Mouse (Mus musculus) CH12.LX (cell line): ENCODE data around the gene Vac14. TPM values are rescaled to one million over a fixed set of nuclear protein-coding genes. Genes with fewer than 3 reads are reported as not detected.

Experiments
- DNase-seq: peaks from one replicate; pipeline ENCODE4 v3.0.0-alpha.2; 2013; ENCODE audit errors: extremely low read depth
- H3K27ac ChIP-seq: 2 replicates; pipeline ENCODE4 v1.5.1; 2012; ENCODE audit warnings: low read depth, mild to moderate bottlenecking, control low read depth, moderate library complexity; ENCODE audit not compliant: insufficient read depth
- H3K27me3 ChIP-seq: replicated peaks from 2 replicates; pipeline ENCODE3; 2012; ENCODE audit warnings: inconsistent platforms
- H3K36me3 ChIP-seq, 2 experiments: replicated peaks in 1 of 2; 2 replicates each; pipeline versions ENCODE3 to v1.6.1; 2012; ENCODE audit warnings: inconsistent platforms in 1 of 2, low read length in 1 of 2, mild to moderate bottlenecking in 1 of 2, mixed read lengths in 1 of 2, moderate library complexity in 1 of 2; ENCODE audit not compliant: control insufficient read depth in 1 of 2, insufficient read depth in 1 of 2
- H3K4me1 ChIP-seq, 2 experiments: 2 replicates each; pipeline ENCODE4 v1.6.1; 2012; ENCODE audit warnings: inconsistent platforms in 1 of 2, moderate library complexity in 1 of 2; ENCODE audit not compliant: insufficient read depth in 2 of 2, control insufficient read depth in 1 of 2
- H3K4me2 ChIP-seq: 2 replicates; pipeline ENCODE4 v1.6.1; 2012; ENCODE audit warnings: low read depth, mild to moderate bottlenecking, control low read depth; ENCODE audit not compliant: poor library complexity, insufficient read depth, severe bottlenecking
- H3K4me3 ChIP-seq, 3 experiments: fragments of 150-350 bp in 1 of 3; sonication (generic) in 1 of 3; replicated peaks in 1 of 3; 2 replicates each; pipeline versions ENCODE3 to v1.5.1; 2011 to 2012; ENCODE audit warnings: low read depth in 2 of 3, low read length in 2 of 3, mild to moderate bottlenecking in 2 of 3, moderate library complexity in 2 of 3, control low read depth in 1 of 3, improper control_type of control experiment in 1 of 3, inconsistent platforms in 1 of 3, mixed read lengths in 1 of 3; ENCODE audit not compliant: poor library complexity in 1 of 3
- H3K79me2 ChIP-seq: replicated peaks from 2 replicates; pipeline ENCODE4 v1.6.1; 2012; ENCODE audit warnings: mild to moderate bottlenecking, moderate library complexity; ENCODE audit not compliant: control insufficient read depth, poor library complexity, insufficient read depth, severe bottlenecking; ENCODE audit errors: extremely low read depth
- H3K9ac ChIP-seq: 2 replicates; pipeline ENCODE4 v1.6.1; 2012; ENCODE audit warnings: low read depth, mild to moderate bottlenecking, control low read depth, moderate library complexity; ENCODE audit not compliant: insufficient read depth
- H3K9me3 ChIP-seq: replicated peaks from 2 replicates; pipeline ENCODE3; 2012; ENCODE audit warnings: low read length, inconsistent platforms, mixed read lengths
- CHD2 ChIP-seq: IDR thresholded peaks from 2 replicates; pipeline ENCODE4 v1.6.1; 2011; ENCODE audit warnings: low read length, improper control_type of control experiment
- EP300 ChIP-seq: IDR thresholded peaks from 2 replicates; pipeline ENCODE4 v1.6.1; 2011; ENCODE audit warnings: low read length, improper control_type of control experiment
- HCFC1 ChIP-seq: IDR thresholded peaks from 2 replicates; pipeline ENCODE4 v1.6.1; 2012; ENCODE audit warnings: low read depth, mild to moderate bottlenecking, inconsistent platforms, low read length, improper control_type of control experiment
- JUND ChIP-seq: conservative IDR thresholded peaks from 2 replicates; pipeline ENCODE4 v1.6.1; 2011; ENCODE audit warnings: low read depth, low read length, improper control_type of control experiment
- MAX ChIP-seq: IDR thresholded peaks from 2 replicates; pipeline ENCODE4 v1.6.1; 2011; ENCODE audit warnings: low read length, improper control_type of control experiment
- MAZ ChIP-seq: IDR thresholded peaks from 2 replicates; pipeline ENCODE4 v1.6.1; 2012; ENCODE audit warnings: low read depth, mild to moderate bottlenecking, inconsistent platforms, low read length, improper control_type of control experiment, moderate library complexity
- MXI1 ChIP-seq: IDR thresholded peaks from 2 replicates; pipeline ENCODE4 v1.6.1; 2011; ENCODE audit warnings: mild to moderate bottlenecking, low read depth, low read length, improper control_type of control experiment
- POLR2A ChIP-seq: IDR thresholded peaks from 2 replicates; pipeline ENCODE4 v1.6.1; 2011; ENCODE audit warnings: low read depth, mild to moderate bottlenecking, improper control_type of control experiment, low read length
- RAD21 ChIP-seq: IDR thresholded peaks from 2 replicates; pipeline ENCODE4 v1.6.1; 2011; ENCODE audit warnings: low read depth, mild to moderate bottlenecking, low read length, improper control_type of control experiment, moderate library complexity
- RCOR1 ChIP-seq: conservative IDR thresholded peaks from 2 replicates; pipeline ENCODE4 v1.6.1; 2012; ENCODE audit warnings: low read depth, mild to moderate bottlenecking, inconsistent platforms, low read length, improper control_type of control experiment
- SIN3A ChIP-seq: IDR thresholded peaks from 2 replicates; pipeline ENCODE4 v1.6.1; 2012; ENCODE audit warnings: low read length, improper control_type of control experiment, inconsistent platforms
- TBP ChIP-seq: conservative IDR thresholded peaks from 2 replicates; pipeline ENCODE4 v1.6.1; 2011; ENCODE audit warnings: low read depth, low read length, improper control_type of control experiment
- TCF12 ChIP-seq: IDR thresholded peaks from 2 replicates; pipeline ENCODE4 v1.6.1; 2014; ENCODE audit warnings: low read depth, mild to moderate bottlenecking, inconsistent platforms, low read length, improper control_type of control experiment
- UBTF ChIP-seq: IDR thresholded peaks from 2 replicates; pipeline ENCODE4 v1.6.1; 2012; ENCODE audit warnings: low read depth, mild to moderate bottlenecking, inconsistent platforms, low read length, improper control_type of control experiment, moderate library complexity
- USF1 ChIP-seq: IDR thresholded peaks from 2 replicates; pipeline ENCODE4 v1.6.1; 2014; ENCODE audit warnings: low read depth, mild to moderate bottlenecking, inconsistent platforms, low read length, improper control_type of control experiment
- ZNF384 ChIP-seq: IDR thresholded peaks from 2 replicates; pipeline ENCODE4 v1.6.1; 2012; ENCODE audit warnings: low read depth, low read length, improper control_type of control experiment, inconsistent platforms
- dilution Hi-C: fragments of 300-500 bp; cut with MboI; formaldehyde crosslinking; loops from 2 replicates; pipeline ENCODE4 v1.14.3; 2020; ENCODE audit warnings: low sequenced_read_pairs; ENCODE audit not compliant: extremely low pct_unique_long_range_greater_than_20kb, extremely low pct_ligation_motif_present
- in situ Hi-C: fragments of 300-500 bp; cut with MboI; formaldehyde crosslinking; loops from 3 replicates; pipeline ENCODE4 v1.14.3; 2019; ENCODE audit warnings: low sequenced_read_pairs, low pct_ligation_motif_present, low pct_unique_long_range_greater_than_20kb, mixed read lengths
- polyA plus RNA-seq: library from polyadenylated mRNA; unstranded; fragments of >175 nt; gene quantifications from 2 replicates; pipeline ENCODE4 v1.2.1, GENCODE M21; 2012; ENCODE audit warnings: low read depth; ENCODE audit not compliant: insufficient read length
- total RNA-seq, 2 experiments: library from RNA; depleted of rRNA; stranded (reverse); fragments of 300-350 nt in 1 of 2; fragments of >200 nt in 1 of 2; gene quantifications; 2 replicates each; pipeline ENCODE4 v1.2.3; 2012 to 2014

Gene Vac14
- total and polyA plus RNA-seq, 3 experiments = 20.9 to 73.8 (median 28.2) TPM

DNA sequence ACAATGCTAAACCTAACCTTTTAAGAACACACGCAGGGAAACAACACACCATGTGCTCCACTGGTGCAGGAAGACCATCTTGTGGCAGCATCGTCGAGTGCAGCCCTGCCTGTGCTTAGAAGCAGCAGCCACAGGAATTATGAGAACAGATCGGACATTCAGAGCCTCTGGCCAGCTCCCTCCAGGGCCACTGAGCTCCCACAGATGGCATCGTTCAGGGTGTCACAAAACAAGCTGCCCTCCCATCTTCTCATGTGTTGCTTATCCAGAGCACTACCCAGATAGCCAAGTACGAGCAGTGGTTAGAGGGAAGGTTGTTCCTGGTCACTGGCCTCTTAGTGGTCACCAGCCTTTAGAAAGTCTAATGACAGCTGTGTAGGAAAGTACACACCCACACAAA, 30.9 kb downstream of the Vac14 start:
- dilution Hi-C loops = no loop called here
- TF ChIP-seq MAZ (no peak), RCOR1 (no peak), USF1 (no peak), CHD2 (no peak), MAX (no peak), EP300 (no peak), HCFC1 (no peak), TBP (no peak), MXI1 (no peak), ZNF384 (no peak), JUND (no peak), SIN3A (no peak), RAD21 (no peak)
- Histone ChIP-seq H3K9me3 (no peaks in the 10 kb centered on the region), H3K4me2 (no peak overlapping the region), H3K4me1 (no peaks in the 10 kb centered on the region), H3K27me3 (no peaks in the 10 kb centered on the region), H3K9ac (no peak overlapping the region), H3K4me3 (no peak overlapping the region), H3K27ac (no peak overlapping the region), H3K79me2 (no peaks in the 10 kb centered on the region), H3K36me3 (peaks cover 62 to 81% of the 10 kb centered on the region in 2 experiments)
- in situ Hi-C loops = loop anchor here (25.0 kb wide), 2 partner anchors 188 to 438 kb away; partner anchors contain the start of genes Clec18a, Cog4, Pdpr and Sf3b3
- no peak for DNase-seq

DNA sequence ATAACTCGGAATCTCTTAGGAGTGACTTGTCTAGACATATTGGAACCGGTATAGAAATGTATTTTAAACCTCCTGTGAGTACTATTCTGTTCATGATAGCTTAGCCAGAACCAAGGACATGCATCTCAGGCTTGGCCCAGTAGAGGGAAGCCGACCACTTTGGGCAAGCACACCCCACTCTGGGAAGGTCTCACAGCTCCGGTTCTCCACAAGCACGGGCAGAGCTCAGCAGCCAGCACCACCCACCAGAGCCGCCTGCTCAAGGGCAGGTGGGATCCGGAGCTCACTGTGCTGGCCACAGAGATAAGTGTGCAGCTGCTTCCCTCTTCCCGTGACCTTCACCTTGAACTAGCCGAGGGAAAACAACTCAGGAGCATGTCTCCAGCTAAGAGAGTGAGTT, 32.5 kb downstream of the Vac14 start:
- Histone ChIP-seq H3K4me3 (no peak overlapping the region), H3K9me3 (no peaks in the 10 kb centered on the region), H3K27ac (no peak overlapping the region), H3K4me2 (no peak overlapping the region), H3K4me1 (peaks cover 0 to 11% of the 10 kb centered on the region in 2 experiments; a peak in 1 of 4 replicates), H3K9ac (no peak overlapping the region), H3K36me3 (peaks cover 55 to 78% of the 10 kb centered on the region in 2 experiments), H3K27me3 (no peaks in the 10 kb centered on the region), H3K79me2 (no peaks in the 10 kb centered on the region)
- in situ Hi-C loops = no loop called here
- DNase-seq = no peak
- dilution Hi-C loops = no loop called here
- TF ChIP-seq USF1 (no peak), ZNF384 (no peak), TCF12 (no peak), UBTF (no peak), POLR2A (no peak)
